Mouse (Mus musculus) MEL (cell line): ENCODE measurements around the gene Iqcf1.

Experiments
- CHD1 ChIP-seq: IDR thresholded peaks from 2 replicates; pipeline ENCODE4 v1.6.1; 2012; ENCODE audit warnings: low read depth, mild to moderate bottlenecking, inconsistent platforms, low read length, improper control_type of control experiment
- CTCF ChIP-seq, 3 experiments: IDR thresholded peaks in 2 of 3; conservative IDR thresholded peaks in 1 of 3; 2 replicates each; pipeline ENCODE4 v1.5.1; 2011 to 2012; ENCODE audit warnings: low read length in 3 of 3, low read depth in 2 of 3, mild to moderate bottlenecking in 2 of 3, improper control_type of control experiment in 1 of 3, inconsistent platforms in 1 of 3, mixed read lengths in 1 of 3, moderate library complexity in 1 of 3; ENCODE audit not compliant: control insufficient read depth in 1 of 3, insufficient read depth in 1 of 3, poor library complexity in 1 of 3, severe bottlenecking in 1 of 3
- ELF1 ChIP-seq: IDR thresholded peaks from 2 replicates; pipeline ENCODE4 v1.6.1; 2014; ENCODE audit warnings: low read depth, mild to moderate bottlenecking, inconsistent platforms, low read length, improper control_type of control experiment, moderate library complexity
- GABPA ChIP-seq: IDR thresholded peaks from 2 replicates; pipeline ENCODE4 v1.6.1; 2012; ENCODE audit warnings: low read depth, mild to moderate bottlenecking, inconsistent platforms, low read length, improper control_type of control experiment, moderate library complexity
- GATA1 ChIP-seq: IDR thresholded peaks from 2 replicates; pipeline ENCODE4 v1.6.1; 2011; ENCODE audit warnings: low read depth, low read length, improper control_type of control experiment
- HCFC1 ChIP-seq: IDR thresholded peaks from 2 replicates; pipeline ENCODE4 v1.6.1; 2012; ENCODE audit warnings: low read depth, mild to moderate bottlenecking, inconsistent platforms, low read length, improper control_type of control experiment, moderate library complexity
- MAFK ChIP-seq: IDR thresholded peaks from 2 replicates; pipeline ENCODE4 v1.6.1; 2011; ENCODE audit warnings: low read depth, mild to moderate bottlenecking, low read length, improper control_type of control experiment, borderline replicate concordance
- MAX ChIP-seq: IDR thresholded peaks from 2 replicates; pipeline ENCODE4 v1.6.1; 2011; ENCODE audit warnings: low read length, improper control_type of control experiment
- MXI1 ChIP-seq: IDR thresholded peaks from 2 replicates; pipeline ENCODE4 v1.6.1; 2011; ENCODE audit warnings: mild to moderate bottlenecking, low read depth, low read length, improper control_type of control experiment
- POLR2A ChIP-seq, 2 experiments: IDR thresholded peaks; 2 replicates each; pipeline ENCODE4 v1.6.1; 2011 to 2012; ENCODE audit warnings: low read length in 2 of 2, mild to moderate bottlenecking in 2 of 2, control low read depth in 1 of 2, improper control_type of control experiment in 1 of 2, low read depth in 1 of 2, moderate library complexity in 1 of 2; ENCODE audit not compliant: control insufficient read depth in 1 of 2, insufficient read depth in 1 of 2, poor library complexity in 1 of 2
- TBP ChIP-seq: IDR thresholded peaks from 2 replicates; pipeline ENCODE4 v1.8.0; 2011; ENCODE audit warnings: low read depth, low read length, improper control_type of control experiment
- USF1 ChIP-seq: IDR thresholded peaks from 2 replicates; pipeline ENCODE4 v1.6.1; 2014; ENCODE audit warnings: low read depth, mild to moderate bottlenecking, inconsistent platforms, low read length, improper control_type of control experiment, moderate library complexity
- ZNF384 ChIP-seq: IDR thresholded peaks from 2 replicates; pipeline ENCODE4 v1.6.1; 2012; ENCODE audit warnings: low read depth, mild to moderate bottlenecking, inconsistent platforms, low read length, improper control_type of control experiment

DNA sequence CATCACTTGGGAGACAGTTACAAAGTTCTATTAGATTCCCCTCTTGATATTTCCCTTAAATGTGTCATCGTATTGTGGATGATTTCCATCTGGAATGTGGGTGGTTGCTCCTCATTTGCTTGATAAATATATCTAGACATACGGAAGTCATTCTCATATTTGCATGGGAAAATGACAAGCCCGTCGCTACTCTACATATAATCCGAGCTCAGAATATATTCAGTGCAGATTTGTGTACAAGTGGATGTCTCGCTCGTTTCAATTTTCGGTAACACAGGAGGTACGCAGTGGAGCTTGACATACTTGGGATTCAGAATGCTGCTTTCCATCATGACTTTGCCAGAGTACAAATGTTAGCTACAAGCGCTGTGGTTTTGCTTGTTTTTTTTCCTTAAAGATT, 9.6 kb downstream of the Iqcf1 start:
- TF ChIP-seq USF1, result no peak
- TF ChIP-seq GABPA, result no peak
- TF ChIP-seq TBP, result no peak
- TF ChIP-seq MAFK, result no peak
- no peak for TF ChIP-seq POLR2A (IDR thresholded peaks at IDR 0.05; ENCODE audit: control insufficient read depth in 1 of 2, insufficient read depth in 1 of 2, low read depth in 1 of 2, low read length in 2 of 2, poor library complexity in 1 of 2)
- no peak for TF ChIP-seq ELF1
- TF ChIP-seq CTCF (IDR thresholded peaks at IDR 0.05 in 2 of 3, conservative IDR thresholded peaks at IDR 0.05 in 1 of 3; ENCODE audit: control insufficient read depth in 1 of 3, insufficient read depth in 1 of 3, low read depth in 2 of 3, low read length in 3 of 3, poor library complexity in 1 of 3, severe bottlenecking in 1 of 3), result no peak
- TF ChIP-seq MXI1, result no peak
- TF ChIP-seq HCFC1, result no peak
- TF ChIP-seq GATA1, result no peak
- TF ChIP-seq ZNF384, result no peak
- no peak for TF ChIP-seq MAX
- no peak for TF ChIP-seq CHD1
